Mouse (Mus musculus) bone marrow macrophage, adult 2 months (primary cell): ENCODE data around the gene Olfr441.

ENCODE experiments used
- CTCF ChIP-seq: IDR thresholded peaks from 2 replicates; pipeline ENCODE4 v1.5.1; 2012; ENCODE audit warnings: low read depth, mild to moderate bottlenecking, low read length, moderate library complexity
- POLR2A ChIP-seq: IDR thresholded peaks from 2 replicates; pipeline ENCODE4 v1.6.1; 2012; ENCODE audit warnings: mild to moderate bottlenecking, low read depth, low read length, borderline replicate concordance

GRCm38 (mm10) chr6:43078750-43079149, 27.4 kb upstream of the Olfr441 start:
- TF ChIP-seq CTCF (no peak), POLR2A (no peak)
